Mouse (Mus musculus) CH12.LX (cell line): ENCODE measurements at regions not wholly inside any gene's neighbourhood (a gene's known extent, or its start where the extent isn't known, plus 50 kb on each side); places are given as distances from the start of the nearest gene placed in this dataset.

Experiments used
- DNase-seq: peaks from one replicate; pipeline ENCODE4 v3.0.0-alpha.2; 2013; ENCODE audit errors: extremely low read depth
- H3K27ac ChIP-seq: 2 replicates; pipeline ENCODE4 v1.5.1; 2012; ENCODE audit warnings: low read depth, mild to moderate bottlenecking, control low read depth, moderate library complexity; ENCODE audit not compliant: insufficient read depth
- H3K27me3 ChIP-seq: replicated peaks from 2 replicates; pipeline ENCODE3; 2012; ENCODE audit warnings: inconsistent platforms
- H3K36me3 ChIP-seq, 2 experiments: replicated peaks in 1 of 2; 2 replicates each; pipeline versions ENCODE3 to v1.6.1; 2012; ENCODE audit warnings: inconsistent platforms in 1 of 2, low read length in 1 of 2, mild to moderate bottlenecking in 1 of 2, mixed read lengths in 1 of 2, moderate library complexity in 1 of 2; ENCODE audit not compliant: control insufficient read depth in 1 of 2, insufficient read depth in 1 of 2
- H3K4me1 ChIP-seq, 2 experiments: 2 replicates each; pipeline ENCODE4 v1.6.1; 2012; ENCODE audit warnings: inconsistent platforms in 1 of 2, moderate library complexity in 1 of 2; ENCODE audit not compliant: insufficient read depth in 2 of 2, control insufficient read depth in 1 of 2
- H3K4me2 ChIP-seq: 2 replicates; pipeline ENCODE4 v1.6.1; 2012; ENCODE audit warnings: low read depth, mild to moderate bottlenecking, control low read depth; ENCODE audit not compliant: poor library complexity, insufficient read depth, severe bottlenecking
- H3K4me3 ChIP-seq, 3 experiments: fragments of 150-350 bp in 1 of 3; sonication (generic) in 1 of 3; replicated peaks in 1 of 3; 2 replicates each; pipeline versions ENCODE3 to v1.5.1; 2011 to 2012; ENCODE audit warnings: low read depth in 2 of 3, low read length in 2 of 3, mild to moderate bottlenecking in 2 of 3, moderate library complexity in 2 of 3, control low read depth in 1 of 3, improper control_type of control experiment in 1 of 3, inconsistent platforms in 1 of 3, mixed read lengths in 1 of 3; ENCODE audit not compliant: poor library complexity in 1 of 3
- H3K79me2 ChIP-seq: replicated peaks from 2 replicates; pipeline ENCODE4 v1.6.1; 2012; ENCODE audit warnings: mild to moderate bottlenecking, moderate library complexity; ENCODE audit not compliant: control insufficient read depth, poor library complexity, insufficient read depth, severe bottlenecking; ENCODE audit errors: extremely low read depth
- H3K9ac ChIP-seq: 2 replicates; pipeline ENCODE4 v1.6.1; 2012; ENCODE audit warnings: low read depth, mild to moderate bottlenecking, control low read depth, moderate library complexity; ENCODE audit not compliant: insufficient read depth
- H3K9me3 ChIP-seq: replicated peaks from 2 replicates; pipeline ENCODE3; 2012; ENCODE audit warnings: low read length, inconsistent platforms, mixed read lengths
- CTCF ChIP-seq, 2 experiments: IDR thresholded peaks in 1 of 2; conservative IDR thresholded peaks in 1 of 2; 2 replicates each; pipeline ENCODE4 v1.5.1; 2011 to 2012; ENCODE audit warnings: low read depth in 2 of 2, low read length in 2 of 2, improper control_type of control experiment in 1 of 2, inconsistent platforms in 1 of 2, mild to moderate bottlenecking in 1 of 2, moderate library complexity in 1 of 2
- E2F4 ChIP-seq: IDR thresholded peaks from 2 replicates; pipeline ENCODE4 v1.6.1; 2011; ENCODE audit warnings: low read depth, low read length, improper control_type of control experiment; ENCODE audit not compliant: insufficient replicate concordance
- EP300 ChIP-seq: IDR thresholded peaks from 2 replicates; pipeline ENCODE4 v1.6.1; 2011; ENCODE audit warnings: low read length, improper control_type of control experiment
- HCFC1 ChIP-seq: IDR thresholded peaks from 2 replicates; pipeline ENCODE4 v1.6.1; 2012; ENCODE audit warnings: low read depth, mild to moderate bottlenecking, inconsistent platforms, low read length, improper control_type of control experiment
- IRF4 ChIP-seq: IDR thresholded peaks from 2 replicates; pipeline ENCODE4 v1.6.1; 2014; ENCODE audit warnings: low read depth, mild to moderate bottlenecking, inconsistent platforms, low read length, improper control_type of control experiment
- JUND ChIP-seq: conservative IDR thresholded peaks from 2 replicates; pipeline ENCODE4 v1.6.1; 2011; ENCODE audit warnings: low read depth, low read length, improper control_type of control experiment
- MAFK ChIP-seq: IDR thresholded peaks from 2 replicates; pipeline ENCODE4 v1.6.1; 2011; ENCODE audit warnings: low read length, improper control_type of control experiment; ENCODE audit not compliant: insufficient replicate concordance
- MAZ ChIP-seq: IDR thresholded peaks from 2 replicates; pipeline ENCODE4 v1.6.1; 2012; ENCODE audit warnings: low read depth, mild to moderate bottlenecking, inconsistent platforms, low read length, improper control_type of control experiment, moderate library complexity
- MXI1 ChIP-seq: IDR thresholded peaks from 2 replicates; pipeline ENCODE4 v1.6.1; 2011; ENCODE audit warnings: mild to moderate bottlenecking, low read depth, low read length, improper control_type of control experiment
- NELFE ChIP-seq: IDR thresholded peaks from 2 replicates; pipeline ENCODE4 v1.6.1; 2011; ENCODE audit warnings: low read depth, low read length, improper control_type of control experiment
- NRF1 ChIP-seq: IDR thresholded peaks from 2 replicates; pipeline ENCODE4 v1.6.1; 2014; ENCODE audit warnings: low read depth, mild to moderate bottlenecking, inconsistent platforms, low read length, improper control_type of control experiment, moderate library complexity
- PAX5 ChIP-seq: IDR thresholded peaks from 2 replicates; pipeline ENCODE4 v1.6.1; 2012; ENCODE audit warnings: low read length, inconsistent platforms, mixed read lengths
- POLR2AphosphoS2 ChIP-seq: IDR thresholded peaks from 2 replicates; pipeline ENCODE4 v1.6.1; 2011; ENCODE audit warnings: low read depth, low read length, improper control_type of control experiment
- RAD21 ChIP-seq: IDR thresholded peaks from 2 replicates; pipeline ENCODE4 v1.6.1; 2011; ENCODE audit warnings: low read depth, mild to moderate bottlenecking, low read length, improper control_type of control experiment, moderate library complexity
- RCOR1 ChIP-seq: conservative IDR thresholded peaks from 2 replicates; pipeline ENCODE4 v1.6.1; 2012; ENCODE audit warnings: low read depth, mild to moderate bottlenecking, inconsistent platforms, low read length, improper control_type of control experiment
- SIN3A ChIP-seq: IDR thresholded peaks from 2 replicates; pipeline ENCODE4 v1.6.1; 2012; ENCODE audit warnings: low read length, improper control_type of control experiment, inconsistent platforms
- SMC3 ChIP-seq: IDR thresholded peaks from 2 replicates; pipeline ENCODE4 v1.6.1; 2011; ENCODE audit warnings: low read depth, low read length, improper control_type of control experiment
- TBP ChIP-seq: conservative IDR thresholded peaks from 2 replicates; pipeline ENCODE4 v1.6.1; 2011; ENCODE audit warnings: low read depth, low read length, improper control_type of control experiment
- UBTF ChIP-seq: IDR thresholded peaks from 2 replicates; pipeline ENCODE4 v1.6.1; 2012; ENCODE audit warnings: low read depth, mild to moderate bottlenecking, inconsistent platforms, low read length, improper control_type of control experiment, moderate library complexity
- USF1 ChIP-seq: IDR thresholded peaks from 2 replicates; pipeline ENCODE4 v1.6.1; 2014; ENCODE audit warnings: low read depth, mild to moderate bottlenecking, inconsistent platforms, low read length, improper control_type of control experiment
- ZKSCAN1 ChIP-seq: IDR thresholded peaks from 2 replicates; pipeline ENCODE4 v1.6.1; 2012; ENCODE audit warnings: low read depth, inconsistent platforms, low read length, improper control_type of control experiment, borderline replicate concordance
- ZMIZ1 ChIP-seq: IDR thresholded peaks from 2 replicates; pipeline ENCODE4 v1.6.1; 2012; ENCODE audit warnings: low read depth, mild to moderate bottlenecking, inconsistent platforms, low read length, improper control_type of control experiment
- ZNF384 ChIP-seq: IDR thresholded peaks from 2 replicates; pipeline ENCODE4 v1.6.1; 2012; ENCODE audit warnings: low read depth, low read length, improper control_type of control experiment, inconsistent platforms
- dilution Hi-C: fragments of 300-500 bp; cut with MboI; formaldehyde crosslinking; loops from 2 replicates; pipeline ENCODE4 v1.14.3; 2020; ENCODE audit warnings: low sequenced_read_pairs; ENCODE audit not compliant: extremely low pct_unique_long_range_greater_than_20kb, extremely low pct_ligation_motif_present
- in situ Hi-C: fragments of 300-500 bp; cut with MboI; formaldehyde crosslinking; loops from 3 replicates; pipeline ENCODE4 v1.14.3; 2019; ENCODE audit warnings: low sequenced_read_pairs, low pct_ligation_motif_present, low pct_unique_long_range_greater_than_20kb, mixed read lengths

GRCm38 (mm10) chr14:76272840-76273239 lies 141.9 kb upstream of the Tsc22d1 start:
- in situ Hi-C loops: no loop called here
- Histone ChIP-seq H3K27me3 (no peaks in the 10 kb centered on the region), H3K4me1 (no peaks in the 10 kb centered on the region)
- TF ChIP-seq SIN3A (no peak), E2F4 (no peak), ZMIZ1 (no peak), PAX5 (no peak), POLR2AphosphoS2 (no peak), CTCF (conservative IDR thresholded peaks at IDR 0.05 in 1 of 2, IDR thresholded peaks at IDR 0.05 in 1 of 2; ENCODE audit: low read depth in 2 of 2, low read length in 2 of 2) (no peak), MAFK (no peak), IRF4 (no peak), ZKSCAN1 (no peak), USF1 (no peak), MXI1 (no peak), JUND (no peak), RCOR1 (no peak), EP300 (no peak)
- TF ChIP-seq, all 38 proteins: peak for 0
- Histone ChIP-seq H3K79me2 (no peaks in the 10 kb centered on the region), H3K4me3 (no peak overlapping the region), H3K27ac (no peak overlapping the region), H3K9me3 (peaks cover 4% of the 10 kb centered on the region), H3K4me2 (no peak overlapping the region), H3K9ac (no peak overlapping the region), H3K36me3 (no peaks in the 10 kb centered on the region)
- dilution Hi-C loops: no loop called here
- no peak for DNase-seq

DNA sequence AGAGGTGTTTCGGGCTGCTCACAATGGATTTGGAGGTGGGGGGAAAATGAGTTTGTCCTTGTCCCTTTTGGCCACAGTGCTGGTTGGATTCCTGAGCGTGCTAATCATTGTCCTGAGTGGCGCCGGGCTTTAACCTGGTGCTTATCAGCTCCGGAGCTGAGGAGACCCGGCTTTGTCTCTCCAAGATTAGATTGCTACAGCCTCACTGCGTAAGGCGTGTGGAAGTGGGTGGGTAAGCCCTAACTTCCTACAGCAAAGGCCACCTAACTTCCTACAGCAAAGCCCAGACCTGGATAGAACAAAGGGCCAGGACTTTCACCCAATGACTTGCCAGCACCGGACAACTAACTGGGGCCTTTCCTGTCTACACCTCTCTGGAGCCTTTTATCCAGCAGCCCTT lies 138.1 kb upstream of the Tsc22d1 start:
- H3K4me3 ChIP-seq: no peak overlapping the region
- TF ChIP-seq ZMIZ1: no peak
- in situ Hi-C loops: no loop called here
- DNase-seq: no peak
- H3K9ac ChIP-seq: no peak overlapping the region
- dilution Hi-C loops: no loop called here
- no peaks in the 10 kb centered on the region for H3K4me1 ChIP-seq
- H3K79me2 ChIP-seq: no peaks in the 10 kb centered on the region
- peaks cover 4% of the 10 kb centered on the region for H3K9me3 ChIP-seq
- no peaks in the 10 kb centered on the region for H3K27me3 ChIP-seq
- no peaks in the 10 kb centered on the region for H3K36me3 ChIP-seq
- H3K4me2 ChIP-seq: no peak overlapping the region
- no peak overlapping the region for H3K27ac ChIP-seq

GRCm38 (mm10) chr14:76278751-76279450 lies 135.9 kb upstream of the Tsc22d1 start:
- H3K79me2 ChIP-seq: no peaks in the 10 kb centered on the region
- H3K4me3 ChIP-seq: no peak overlapping the region
- TF ChIP-seq NELFE: no peak
- no peak for TF ChIP-seq NRF1
- TF ChIP-seq HCFC1: no peak
- no peak for TF ChIP-seq MXI1
- TF ChIP-seq TBP: no peak
- TF ChIP-seq RAD21: no peak
- TF ChIP-seq MAFK: no peak
- TF ChIP-seq CTCF (conservative IDR thresholded peaks at IDR 0.05 in 1 of 2, IDR thresholded peaks at IDR 0.05 in 1 of 2; ENCODE audit: low read depth in 2 of 2, low read length in 2 of 2): no peak
- no peak for TF ChIP-seq PAX5
- no peak for TF ChIP-seq MAZ
- no peak for TF ChIP-seq E2F4
- TF ChIP-seq UBTF: no peak
- no peak for TF ChIP-seq IRF4
- TF ChIP-seq SMC3: no peak
- TF ChIP-seq ZNF384: no peak
- dilution Hi-C loops: no loop called here
- H3K4me1 ChIP-seq: no peaks in the 10 kb centered on the region
- H3K9ac ChIP-seq: no peak overlapping the region
- no peak overlapping the region; the same call in 1 of the 2 replicates for H3K4me2 ChIP-seq
- H3K36me3 ChIP-seq: no peaks in the 10 kb centered on the region
- in situ Hi-C loops: no loop called here
- H3K27ac ChIP-seq: no peak overlapping the region
- H3K27me3 ChIP-seq: no peaks in the 10 kb centered on the region
- DNase-seq: no peak
- H3K9me3 ChIP-seq: no peaks in the 10 kb centered on the region
